Mouse (Mus musculus): ENCODE measurements around the gene Syt3. TPM values are rescaled to one million over a fixed set of nuclear protein-coding genes. Genes with fewer than 3 reads are reported as not detected.

The Syt3 gene
- total RNA-seq, 1 experiment from 2014 or later: 0.79 TPM

DNA sequence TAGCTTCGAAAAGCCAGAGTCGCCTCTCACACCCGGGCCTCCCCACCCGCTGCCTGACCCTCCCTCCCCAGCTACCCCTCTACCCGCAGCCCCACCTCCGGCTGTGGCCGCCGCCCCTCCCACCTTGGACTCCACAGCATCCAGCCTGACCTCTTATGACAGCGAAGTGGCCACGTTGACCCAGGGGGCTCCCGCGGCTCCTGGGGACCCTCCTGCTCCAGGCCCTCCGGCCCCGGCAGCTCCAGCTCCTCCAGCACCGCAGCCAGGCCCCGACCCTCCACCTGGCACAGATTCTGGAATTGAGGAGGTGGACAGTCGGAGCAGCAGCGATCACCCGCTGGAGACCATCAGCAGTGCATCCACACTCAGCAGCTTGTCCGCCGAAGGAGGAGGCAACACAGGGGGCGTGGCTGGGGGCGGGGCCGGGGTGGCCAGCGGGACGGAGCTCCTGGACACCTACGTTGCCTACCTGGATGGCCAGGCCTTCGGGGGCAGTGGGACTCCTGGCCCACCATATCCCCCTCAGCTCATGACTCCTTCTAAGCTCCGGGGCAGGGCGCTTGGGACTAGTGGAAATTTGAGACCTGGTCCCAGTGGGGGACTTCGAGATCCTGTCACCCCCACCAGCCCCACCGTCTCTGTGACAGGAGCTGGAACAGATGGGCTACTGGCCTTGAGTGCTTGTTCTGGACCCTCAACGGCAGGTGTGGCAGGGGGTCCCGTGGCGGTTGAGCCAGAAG is 30.1 kb upstream of the Syt3 start:
- ATAC-seq (replicated peaks in 1 of 2; ENCODE audit: insufficient read depth in 1 of 2, low FRiP score in 2 of 2, low TSS enrichment in 1 of 2, low read depth in 1 of 2, poor library complexity in 2 of 2, severe bottlenecking in 2 of 2): no peak

GRCm38 (mm10) chr7:44355411-44355810 is 28.5 kb upstream of the Syt3 start:
- no peak for ATAC-seq (replicated peaks in 1 of 2; ENCODE audit: insufficient read depth in 1 of 2, low FRiP score in 2 of 2, low TSS enrichment in 1 of 2, low read depth in 1 of 2, poor library complexity in 2 of 2, severe bottlenecking in 2 of 2)

- no peak for ATAC-seq (replicated peaks in 1 of 2; ENCODE audit: insufficient read depth in 1 of 2, low FRiP score in 2 of 2, low TSS enrichment in 1 of 2, low read depth in 1 of 2, poor library complexity in 2 of 2, severe bottlenecking in 2 of 2)
Measured at GRCm38 (mm10) chr7:44356590-44357481, 27.1 kb upstream of the Syt3 start.

GRCm38 (mm10) chr7:44357531-44357930 is 26.4 kb upstream of the Syt3 start:
- no peak for ATAC-seq (replicated peaks in 1 of 2; ENCODE audit: insufficient read depth in 1 of 2, low FRiP score in 2 of 2, low TSS enrichment in 1 of 2, low read depth in 1 of 2, poor library complexity in 2 of 2, severe bottlenecking in 2 of 2)

DNA sequence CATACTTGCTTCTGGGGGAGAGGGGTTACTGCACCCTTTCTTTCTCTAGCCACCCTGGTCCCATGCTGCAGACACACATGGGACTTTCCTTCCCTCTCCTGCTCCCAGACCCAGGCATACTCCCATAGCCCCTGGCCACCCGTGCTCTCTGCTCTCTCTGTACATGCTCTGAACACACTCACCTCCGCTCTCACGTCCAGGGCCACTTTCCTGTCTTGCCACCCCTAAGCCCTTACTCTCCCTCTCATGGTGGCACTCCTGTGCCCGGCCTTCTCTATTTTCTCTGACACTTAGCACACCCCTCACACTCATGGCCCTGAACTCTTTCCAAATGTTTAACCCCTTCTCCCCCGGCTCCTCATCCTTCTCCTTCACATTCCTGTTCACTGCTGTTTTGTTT is 25.9 kb upstream of the Syt3 start:
- ATAC-seq (replicated peaks in 1 of 2; ENCODE audit: insufficient read depth in 1 of 2, low FRiP score in 2 of 2, low TSS enrichment in 1 of 2, low read depth in 1 of 2, poor library complexity in 2 of 2, severe bottlenecking in 2 of 2): no peak

DNA sequence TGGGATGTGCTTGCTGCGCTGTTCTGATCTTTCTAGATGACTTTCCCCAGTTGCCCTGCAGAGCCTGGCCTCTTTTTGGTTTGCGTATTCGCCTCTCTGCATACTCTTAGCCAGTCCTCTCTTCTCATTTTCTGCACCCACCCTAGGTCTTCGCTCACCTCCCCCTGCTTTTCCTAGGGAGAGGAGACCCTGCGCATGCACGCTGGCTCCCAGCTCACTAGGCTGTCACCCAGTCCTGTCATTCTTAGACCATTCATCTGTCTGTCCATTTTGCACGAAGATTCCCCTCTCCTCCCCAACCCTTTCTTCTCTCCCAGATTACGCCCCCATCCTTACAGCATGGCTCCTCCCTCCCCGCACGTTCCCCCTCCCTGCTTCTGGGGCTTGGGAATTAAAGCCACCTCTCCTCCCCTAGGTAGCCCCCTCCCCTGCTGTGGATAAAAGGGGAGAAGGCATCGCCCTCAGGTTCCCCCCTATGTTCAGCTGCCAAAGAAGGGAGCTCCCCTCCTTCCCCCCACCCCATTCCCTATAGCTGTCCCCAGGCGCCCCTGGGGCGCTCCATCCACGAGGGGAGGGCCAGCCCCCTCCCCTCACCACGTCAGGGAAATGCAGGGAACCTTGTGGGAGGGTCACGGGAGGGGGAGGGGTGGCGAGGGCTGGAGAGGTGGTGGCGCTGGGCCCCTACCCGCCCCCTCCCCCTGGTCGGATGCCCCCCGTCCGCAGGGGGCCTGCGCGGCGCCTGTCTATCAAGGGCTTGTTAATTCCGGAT is 24.8 kb upstream of the Syt3 start:
- ATAC-seq (replicated peaks in 1 of 2; ENCODE audit: insufficient read depth in 1 of 2, low FRiP score in 2 of 2, low TSS enrichment in 1 of 2, low read depth in 1 of 2, poor library complexity in 2 of 2, severe bottlenecking in 2 of 2): no peak

GRCm38 (mm10) chr7:44359908-44360672 is 23.8 kb upstream of the Syt3 start:
- ATAC-seq (replicated peaks in 1 of 2; ENCODE audit: insufficient read depth in 1 of 2, low FRiP score in 2 of 2, low TSS enrichment in 1 of 2, low read depth in 1 of 2, poor library complexity in 2 of 2, severe bottlenecking in 2 of 2): peak; percentile 65 to 73

DNA sequence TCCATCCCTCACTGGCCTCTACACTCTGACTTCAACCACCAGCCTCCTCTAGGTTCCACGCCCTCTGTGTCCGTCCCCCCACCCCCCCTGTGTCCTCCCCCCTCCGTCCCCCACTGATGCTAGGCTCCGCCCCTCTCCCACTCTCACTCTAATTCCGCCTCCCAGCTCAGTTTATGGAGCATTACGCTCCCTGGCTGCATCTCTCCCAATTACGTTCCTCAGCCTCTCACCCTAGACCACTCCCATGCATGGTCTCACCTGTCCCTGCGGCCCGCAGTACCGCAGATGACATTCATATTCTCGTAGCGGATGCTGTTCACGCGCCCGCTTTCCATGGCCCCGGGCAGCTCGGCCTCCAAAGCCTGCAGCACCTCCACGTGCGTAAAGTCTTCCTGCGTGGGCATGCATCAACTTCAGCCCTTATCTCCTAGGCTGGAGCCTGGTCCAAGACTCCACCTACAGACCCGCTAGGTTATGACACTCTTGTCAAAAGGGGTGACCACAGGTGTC is 23.1 kb upstream of the Syt3 start:
- no peak for ATAC-seq (replicated peaks in 1 of 2; ENCODE audit: insufficient read depth in 1 of 2, low FRiP score in 2 of 2, low TSS enrichment in 1 of 2, low read depth in 1 of 2, poor library complexity in 2 of 2, severe bottlenecking in 2 of 2)

GRCm38 (mm10) chr7:44372678-44373077 is 11.2 kb upstream of the Syt3 start:
- no peak for ATAC-seq (replicated peaks in 1 of 2; ENCODE audit: insufficient read depth in 1 of 2, low FRiP score in 2 of 2, low TSS enrichment in 1 of 2, low read depth in 1 of 2, poor library complexity in 2 of 2, severe bottlenecking in 2 of 2)

- no peak for ATAC-seq (replicated peaks in 1 of 2; ENCODE audit: insufficient read depth in 1 of 2, low FRiP score in 2 of 2, low TSS enrichment in 1 of 2, low read depth in 1 of 2, poor library complexity in 2 of 2, severe bottlenecking in 2 of 2)
Measured at GRCm38 (mm10) chr7:44373460-44373859, 10.4 kb upstream of the Syt3 start.

DNA sequence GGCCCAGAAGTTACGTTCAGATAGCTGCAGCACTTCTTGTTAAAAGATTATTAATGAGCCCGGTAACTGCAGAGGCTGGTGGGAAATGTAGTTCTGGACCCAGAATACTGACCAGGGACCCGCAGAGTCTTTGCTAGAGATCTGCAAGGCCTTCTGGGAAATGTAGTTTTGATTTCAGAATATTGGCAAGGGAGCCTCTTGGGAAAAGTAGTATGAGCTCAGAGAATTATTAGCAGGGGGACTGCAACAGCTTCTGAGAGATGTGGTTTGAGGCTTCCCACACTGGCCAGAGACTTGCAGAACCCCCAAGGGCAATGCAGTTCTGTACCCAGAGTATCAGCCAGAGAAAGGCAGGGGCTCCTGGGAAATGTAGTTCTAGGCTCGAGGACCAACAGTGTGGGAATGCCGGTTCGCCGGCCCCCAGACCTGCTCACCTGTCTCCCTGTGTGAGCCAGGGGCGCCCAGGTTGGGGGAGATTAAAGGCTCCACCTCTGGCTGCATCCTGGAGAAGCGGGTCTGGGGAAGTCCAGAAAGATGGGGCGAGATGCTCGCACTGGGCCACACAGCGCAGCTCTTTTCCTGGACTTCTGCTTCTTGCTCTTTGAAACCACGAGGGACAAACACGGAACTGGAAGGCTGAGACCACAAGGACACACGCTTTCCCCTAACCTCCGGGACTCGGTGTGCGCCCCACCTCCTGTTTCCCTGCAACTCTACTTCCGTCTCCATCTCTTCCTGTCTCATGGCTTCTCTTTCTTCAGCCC is 9.8 kb upstream of the Syt3 start:
- ATAC-seq (replicated peaks in 1 of 2; ENCODE audit: insufficient read depth in 1 of 2, low FRiP score in 2 of 2, low TSS enrichment in 1 of 2, low read depth in 1 of 2, poor library complexity in 2 of 2, severe bottlenecking in 2 of 2): peak; percentile 93 to 97

GRCm38 (mm10) chr7:44374756-44375155 is 9.1 kb upstream of the Syt3 start:
- ATAC-seq (replicated peaks in 1 of 2; ENCODE audit: insufficient read depth in 1 of 2, low FRiP score in 2 of 2, low TSS enrichment in 1 of 2, low read depth in 1 of 2, poor library complexity in 2 of 2, severe bottlenecking in 2 of 2): no peak

GRCm38 (mm10) chr7:44375207-44375606 is 8.7 kb upstream of the Syt3 start:
- ATAC-seq (replicated peaks in 1 of 2; ENCODE audit: insufficient read depth in 1 of 2, low FRiP score in 2 of 2, low TSS enrichment in 1 of 2, low read depth in 1 of 2, poor library complexity in 2 of 2, severe bottlenecking in 2 of 2): no peak

GRCm38 (mm10) chr7:44375793-44376192 is 8.1 kb upstream of the Syt3 start:
- ATAC-seq (replicated peaks in 1 of 2; ENCODE audit: insufficient read depth in 1 of 2, low FRiP score in 2 of 2, low TSS enrichment in 1 of 2, low read depth in 1 of 2, poor library complexity in 2 of 2, severe bottlenecking in 2 of 2): no peak

DNA sequence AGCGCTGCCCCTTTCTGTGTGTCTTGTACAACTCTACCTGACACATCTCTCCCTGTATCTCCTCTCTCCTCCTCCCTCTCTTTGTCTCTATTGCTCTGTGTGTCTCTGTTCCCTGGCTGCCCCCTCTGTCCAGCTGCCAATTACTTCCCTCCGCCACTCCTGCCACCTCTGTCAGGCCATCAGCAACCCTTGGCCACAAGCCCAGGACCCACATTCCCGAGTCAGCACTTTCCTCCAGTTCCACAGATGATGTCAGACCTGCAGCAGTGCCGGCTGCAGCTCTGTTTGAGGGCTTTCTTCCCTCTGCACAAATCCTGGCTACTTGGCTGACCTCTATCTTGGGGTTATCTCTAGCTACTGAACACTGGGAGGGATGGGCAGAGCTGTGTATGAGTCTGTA is 5.6 kb upstream of the Syt3 start:
- no peak for ATAC-seq (replicated peaks in 1 of 2; ENCODE audit: insufficient read depth in 1 of 2, low FRiP score in 2 of 2, low TSS enrichment in 1 of 2, low read depth in 1 of 2, poor library complexity in 2 of 2, severe bottlenecking in 2 of 2)

DNA sequence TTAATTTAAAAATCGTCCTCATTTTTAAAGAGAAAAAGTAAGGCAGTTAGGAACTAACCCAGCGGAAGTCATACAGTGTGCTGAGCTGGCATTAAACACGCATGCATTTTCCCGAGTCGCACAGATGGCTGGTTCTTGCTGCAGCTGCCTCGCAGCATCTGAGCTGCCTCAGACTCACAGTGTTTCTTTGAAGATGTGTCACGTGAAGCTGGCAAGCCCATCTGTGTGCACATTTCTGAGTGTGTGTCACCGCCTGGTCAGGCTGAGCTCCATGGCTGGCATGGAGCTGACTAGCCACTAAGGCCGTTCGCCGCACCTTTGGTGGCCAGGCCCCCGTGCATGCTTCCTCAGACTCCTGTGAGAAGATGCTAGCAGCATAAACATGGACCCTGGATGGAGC is 1.4 kb upstream of the Syt3 start:
- no peak for ATAC-seq (replicated peaks in 1 of 2; ENCODE audit: insufficient read depth in 1 of 2, low FRiP score in 2 of 2, low TSS enrichment in 1 of 2, low read depth in 1 of 2, poor library complexity in 2 of 2, severe bottlenecking in 2 of 2)
